Mouse (Mus musculus): ENCODE measurements around the gene Teddm3. TPM values are rescaled to one million over a fixed set of nuclear protein-coding genes. Genes with fewer than 3 reads are reported as not detected.
"Not testable (repeated sequence)": the region's sequence is repeated elsewhere in the genome, so short reads cannot be mapped to it uniquely, and the experiment has no call there.

Teddm3 gene
- polyA plus RNA-seq, 1 experiment from 2014 or later, result not detected

- H3K27ac ChIP-seq (replicated peaks); H3K4me3 ChIP-seq; H3K27me3 ChIP-seq (ENCODE audit: low read depth, poor library complexity, severe bottlenecking); DNase-seq (ENCODE audit: low spot score); H3K36me3 ChIP-seq; H3K4me1 ChIP-seq; H3K9me3 ChIP-seq (replicated peaks): not testable (repeated sequence)
- 81% methylated on average over 2 of the region's 2 CpGs for WGBS
These were observed 31.0 kb downstream of the Teddm3 start for GRCm38 (mm10) chr16:21122776-21123175.

GRCm38 (mm10) chr16:21116078-21116477 is 37.7 kb downstream of the Teddm3 start:
- Histone ChIP-seq H3K9me3 (replicated peaks) (no peaks in the 10 kb centered on the region), H3K27me3 (ENCODE audit: low read depth, poor library complexity, severe bottlenecking) (no peaks in the 10 kb centered on the region), H3K4me1 (no peaks in the 10 kb centered on the region), H3K27ac (replicated peaks) (no peak overlapping the region), H3K4me3 (no peak overlapping the region), H3K36me3 (no peaks in the 10 kb centered on the region)
- DNase-seq (ENCODE audit: low spot score), result no peak
- WGBS, result 91% methylated on average over 5 of the region's 5 CpGs

- H3K4me3 ChIP-seq, result no peak overlapping the region
- WGBS, result 88% methylated on average over 1 of the region's 1 CpGs
These were observed 44.3 kb downstream of the Teddm3 start for GRCm38 (mm10) chr16:21109473-21109872.

More at GRCm38 (mm10) chr16:21109473-21109872, 44.3 kb downstream of the Teddm3 start:
- no peak for DNase-seq (ENCODE audit: low spot score)
- H3K27me3 ChIP-seq (ENCODE audit: low read depth, poor library complexity, severe bottlenecking), result no peaks in the 10 kb centered on the region
- H3K4me1 ChIP-seq, result no peaks in the 10 kb centered on the region
- no peak overlapping the region for H3K27ac ChIP-seq (replicated peaks)
- no peaks in the 10 kb centered on the region for H3K36me3 ChIP-seq
- no peaks in the 10 kb centered on the region for H3K9me3 ChIP-seq (replicated peaks)

Other genes with a start within 250 kb of the Teddm3 start
- gene Ephb3, start 50.8 kb upstream of the Teddm3 start, polyA plus RNA-seq (2016; fragmentation: Nextera tagmentation; extraction: Ambion mirVana), result 14.6 and 15.7 TPM in 2 replicates